Comparison of ENCODE assay signal across 11 mouse cellular contexts in genomic region chr2:129603536-129603935, GRCm38 (mm10). TPM values are rescaled to one million over a fixed set of nuclear protein-coding genes. Genes with fewer than 3 reads are reported as not detected.
DNase-seq lines count a peak whose midpoint lies in the region; ATAC-seq lines count a peak whose summit lies in the region.
"Had no signal": no experiment of that assay in that cellular context is flagged by ENCODE, and none has a peak within 500 bp of the region (broad histone marks: within the 10 kb centered on the region; RNA-seq: fewer than 3 reads in every experiment).

No protein-coding gene starts in this region.

- H3K4me1 ChIP-seq in heart, embryonic 10.5 days = peaks cover 56% of the 10 kb centered on the region
- no peaks in the 10 kb centered on the region for H3K4me1 ChIP-seq in embryonic facial prominence, embryonic 11.5 days (ENCODE audit: control insufficient read depth, insufficient read depth, low read length)
- H3K4me1 ChIP-seq in hindbrain, embryonic 16.5 days (ENCODE audit: control insufficient read depth, insufficient read depth, low read depth, low read length) = peaks cover 15% of the 10 kb centered on the region
- H3K4me1 ChIP-seq in midbrain, embryonic 10.5 days = peaks cover 42% of the 10 kb centered on the region

- no peak overlapping the region for H3K27ac ChIP-seq in heart, embryonic 10.5 days
- no peak overlapping the region for H3K27ac ChIP-seq in embryonic facial prominence, embryonic 11.5 days (replicated peaks; ENCODE audit: low read depth, low read length)
- no peak overlapping the region for H3K27ac ChIP-seq in hindbrain, embryonic 16.5 days (ENCODE audit: low read depth, low read length)
- no peak overlapping the region; the same call in 1 of the 2 replicates for H3K27ac ChIP-seq in midbrain, embryonic 10.5 days (replicated peaks)

- H3K9ac ChIP-seq in embryonic facial prominence, embryonic 11.5 days (replicated peaks; ENCODE audit: low read length) = no peak overlapping the region
- H3K9ac ChIP-seq in hindbrain, embryonic 16.5 days (ENCODE audit: low read depth, low read length) = no peak overlapping the region

- H3K4me3 ChIP-seq in heart, embryonic 10.5 days = no peak overlapping the region
- no peak overlapping the region for H3K4me3 ChIP-seq in embryonic facial prominence, embryonic 11.5 days (ENCODE audit: low read depth, low read length)
- H3K4me3 ChIP-seq in hindbrain, embryonic 16.5 days (ENCODE audit: low read length) = no peak overlapping the region
- no peak overlapping the region for H3K4me3 ChIP-seq in midbrain, embryonic 10.5 days
- H3K4me3 ChIP-seq: erythroblast, embryonic 14.5 days had no signal

- intact Hi-C loops in heart, postnatal 36 days (cut with DNase I) = no loop called here
- intact Hi-C loops in left cerebral cortex, postnatal 14 days (cut with DNase I) = no loop called here

- H3K9me3 ChIP-seq in heart, embryonic 10.5 days = no peaks in the 10 kb centered on the region
- H3K9me3 ChIP-seq in embryonic facial prominence, embryonic 11.5 days (replicated peaks; ENCODE audit: control insufficient read depth, low read length) = no peaks in the 10 kb centered on the region
- no peaks in the 10 kb centered on the region for H3K9me3 ChIP-seq in hindbrain, embryonic 16.5 days (ENCODE audit: control insufficient read depth, low read length)
- no peaks in the 10 kb centered on the region for H3K9me3 ChIP-seq in midbrain, embryonic 10.5 days (replicated peaks)

- no peaks in the 10 kb centered on the region for H3K27me3 ChIP-seq in heart, embryonic 10.5 days (ENCODE audit: insufficient read depth, poor library complexity, severe bottlenecking)
- no peaks in the 10 kb centered on the region for H3K27me3 ChIP-seq in embryonic facial prominence, embryonic 11.5 days (ENCODE audit: control insufficient read depth, insufficient read depth, low read length)
- no peaks in the 10 kb centered on the region for H3K27me3 ChIP-seq in hindbrain, embryonic 16.5 days (replicated peaks; ENCODE audit: control insufficient read depth, insufficient read depth, low read length)
- no peaks in the 10 kb centered on the region for H3K27me3 ChIP-seq in midbrain, embryonic 10.5 days (ENCODE audit: low read depth, poor library complexity, severe bottlenecking)

- peak; percentile 90 for ATAC-seq in embryonic facial prominence, embryonic 11.5 days (replicated peaks; ENCODE audit: insufficient number of reproducible peaks, low FRiP score, low TSS enrichment, low read depth)
- ATAC-seq in hindbrain, embryonic 16.5 days = peak; percentile 90

- peak; percentile 82 for DNase-seq in heart, embryonic 10.5 days (ENCODE audit: low spot score)
- no peak for DNase-seq in heart, postnatal 36 days
- DNase-seq in embryonic facial prominence, embryonic 11.5 days (ENCODE audit: low spot score) = no peak
- DNase-seq in midbrain, embryonic 10.5 days (ENCODE audit: low spot score) = peak; percentile 32
- DNase-seq in urinary bladder, postnatal 4 days (ENCODE audit: low spot score in 2 of 2) = no peak
- no peak for DNase-seq in left cerebral cortex, postnatal 14 days (ENCODE audit: low spot score in 2 of 2)
- no peak for DNase-seq in testis, postnatal 10 days (ENCODE audit: low spot score)
- DNase-seq: adrenal gland, adult 2 months; layer of hippocampus, postnatal 36 days had no signal

- 100% methylated on average over 1 of the region's 1 CpGs for WGBS in heart, embryonic 10.5 days
- 92% methylated on average over 1 of the region's 1 CpGs for WGBS in embryonic facial prominence, embryonic 11.5 days
- 92% methylated on average over 1 of the region's 1 CpGs for WGBS in hindbrain, embryonic 16.5 days
- WGBS in midbrain, embryonic 10.5 days = 75% methylated on average over 1 of the region's 1 CpGs

- no peak overlapping the region for H3K4me2 ChIP-seq in embryonic facial prominence, embryonic 11.5 days (ENCODE audit: low read depth, low read length)
- no peak overlapping the region for H3K4me2 ChIP-seq in hindbrain, embryonic 16.5 days (ENCODE audit: low read length)

- H3K36me3 ChIP-seq in heart, embryonic 10.5 days = no peaks in the 10 kb centered on the region
- H3K36me3 ChIP-seq in embryonic facial prominence, embryonic 11.5 days (replicated peaks; ENCODE audit: control insufficient read depth, insufficient read depth, low read depth, low read length) = no peaks in the 10 kb centered on the region
- H3K36me3 ChIP-seq in hindbrain, embryonic 16.5 days (ENCODE audit: control insufficient read depth, insufficient read depth, low read length) = no peaks in the 10 kb centered on the region
- H3K36me3 ChIP-seq in midbrain, embryonic 10.5 days = no peaks in the 10 kb centered on the region

RNA-seq across cellular contexts. Expression of gene Sirpa, which starts 10.9 kb away (rescaled TPM):
- 11.0 and 12.8 TPM in 2 replicates for polyA plus RNA-seq in heart, embryonic 10.5 days (2016; fragmentation: Nextera tagmentation; extraction: Ambion mirVana)
- 10 to 100 TPM; 27.0 to 32.2 TPM for total RNA-seq in heart, postnatal 36 days (2021)
- polyA plus RNA-seq in embryonic facial prominence, embryonic 11.5 days (2014; fragmentation: Nextera tagmentation; extraction: Ambion mirVana) = 20.9 and 21.2 TPM in 2 replicates
- polyA plus RNA-seq in hindbrain, embryonic 16.5 days (2015; fragmentation: Nextera tagmentation; extraction: Ambion mirVana) = 31.9 and 34.6 TPM in 2 replicates
- 15.7 and 16.0 TPM in 2 replicates for polyA plus RNA-seq in midbrain, embryonic 10.5 days (2016; fragmentation: Nextera tagmentation; extraction: Ambion mirVana)
- 100 to 1,000 TPM; 371 to 377 TPM for total RNA-seq in left cerebral cortex, postnatal 14 days (2021)

Comparison
In these comparisons a context has a peak if more than half of its experiments do, and no peak if none do; other contexts are left out.
1. DNase-seq: peak in heart, embryonic 10.5 days (single experiment) and midbrain, embryonic 10.5 days (single experiment); none in heart, postnatal 36 days (0 of 2), embryonic facial prominence, embryonic 11.5 days (single experiment), urinary bladder, postnatal 4 days (0 of 2), left cerebral cortex, postnatal 14 days (0 of 2) and testis, postnatal 10 days (single experiment).